Mouse (Mus musculus): ENCODE data around the gene Lypd9. TPM values are rescaled to one million over a fixed set of nuclear protein-coding genes. Genes with fewer than 3 reads are reported as not detected.

Gene Lypd9
- total and polyA plus RNA-seq, 3 experiments = not detected

Other genes starting within 250 kb of the Lypd9 start
Only the 20 nearest of the 22 such genes appear.
- not detected in 2 replicates for gene 4930438A08Rik, start 178.1 kb downstream of the Lypd9 start, total RNA-seq (2014; fragmentation: Nextera tagmentation)
- 0.05 TPM in 1 of 2 replicates, not detected in the other for gene 4930438A08Rik, start 178.1 kb downstream of the Lypd9 start, total RNA-seq (2017)
- not detected in 2 replicates for gene 4930438A08Rik, start 178.1 kb downstream of the Lypd9 start, polyA plus RNA-seq (2012)
- 14.4 and 17.5 TPM in 2 replicates for gene Zfp692, start 145.9 kb downstream of the Lypd9 start, total RNA-seq (2014; fragmentation: Nextera tagmentation)
- gene Zfp692, start 145.9 kb downstream of the Lypd9 start, total RNA-seq (2017) = 14.5 and 20.0 TPM in 2 replicates
- 15.5 and 16.6 TPM in 2 replicates for gene Zfp692, start 145.9 kb downstream of the Lypd9 start, polyA plus RNA-seq (2012)
- gene Zfp672, start 122.6 kb downstream of the Lypd9 start, total RNA-seq (2014; fragmentation: Nextera tagmentation) = 24.2 and 27.1 TPM in 2 replicates
- 27.2 and 29.6 TPM in 2 replicates for gene Zfp672, start 122.6 kb downstream of the Lypd9 start, total RNA-seq (2017)
- gene Zfp672, start 122.6 kb downstream of the Lypd9 start, polyA plus RNA-seq (2012) = 7.9 TPM in 2 replicates
- 4.5 and 5.1 TPM in 2 replicates for gene Sh3bp5l, start 122.2 kb downstream of the Lypd9 start, total RNA-seq (2014; fragmentation: Nextera tagmentation)
- 18.1 and 19.5 TPM in 2 replicates for gene Sh3bp5l, start 122.2 kb downstream of the Lypd9 start, total RNA-seq (2017)
- gene Sh3bp5l, start 122.2 kb downstream of the Lypd9 start, polyA plus RNA-seq (2012) = 18.2 and 18.6 TPM in 2 replicates
- gene Lypd8, start 73.9 kb downstream of the Lypd9 start, total RNA-seq (2014; fragmentation: Nextera tagmentation) = 0.68 and 1.2 TPM in 2 replicates
- 0.16 and 0.29 TPM in 2 replicates for gene Lypd8, start 73.9 kb downstream of the Lypd9 start, total RNA-seq (2017)
- gene Lypd8, start 73.9 kb downstream of the Lypd9 start, polyA plus RNA-seq (2012) = 0.07 TPM in 1 of 2 replicates, not detected in the other
- gene 1810065E05Rik, start 31.8 kb downstream of the Lypd9 start, total RNA-seq (2014; fragmentation: Nextera tagmentation) = not detected in 2 replicates
- gene 1810065E05Rik, start 31.8 kb downstream of the Lypd9 start, total RNA-seq (2017) = not detected in 2 replicates
- not detected in 2 replicates for gene 1810065E05Rik, start 31.8 kb downstream of the Lypd9 start, polyA plus RNA-seq (2012)
- gene Gm12253, start 20.4 kb downstream of the Lypd9 start, total RNA-seq (2014; fragmentation: Nextera tagmentation) = not detected in 2 replicates
- gene Gm12253, start 20.4 kb downstream of the Lypd9 start, total RNA-seq (2017) = not detected in 2 replicates
- not detected in 2 replicates for gene Gm12253, start 20.4 kb downstream of the Lypd9 start, polyA plus RNA-seq (2012)
- gene Olfr30, start 9.3 kb upstream of the Lypd9 start, total RNA-seq (2014; fragmentation: Nextera tagmentation) = not detected in 2 replicates
- gene Olfr30, start 9.3 kb upstream of the Lypd9 start, total RNA-seq (2017) = 0.12 TPM in 1 of 2 replicates, not detected in the other
- gene Olfr30, start 9.3 kb upstream of the Lypd9 start, polyA plus RNA-seq (2012) = not detected in 2 replicates
- not detected in 2 replicates for gene Olfr332, start 39.6 kb upstream of the Lypd9 start, total RNA-seq (2014; fragmentation: Nextera tagmentation)
- gene Olfr332, start 39.6 kb upstream of the Lypd9 start, total RNA-seq (2017) = 0.11 TPM in 1 of 2 replicates, not detected in the other
- not detected in 2 replicates for gene Olfr332, start 39.6 kb upstream of the Lypd9 start, polyA plus RNA-seq (2012)
- not detected in 2 replicates for gene Olfr331, start 49.6 kb upstream of the Lypd9 start, total RNA-seq (2014; fragmentation: Nextera tagmentation)
- not detected in 2 replicates for gene Olfr331, start 49.6 kb upstream of the Lypd9 start, total RNA-seq (2017)
- gene Olfr331, start 49.6 kb upstream of the Lypd9 start, polyA plus RNA-seq (2012) = not detected in 2 replicates
- not detected in 2 replicates for gene Olfr330, start 81.9 kb upstream of the Lypd9 start, total RNA-seq (2014; fragmentation: Nextera tagmentation)
- 0.11 TPM in 1 of 2 replicates, not detected in the other for gene Olfr330, start 81.9 kb upstream of the Lypd9 start, total RNA-seq (2017)
- gene Olfr330, start 81.9 kb upstream of the Lypd9 start, polyA plus RNA-seq (2012) = not detected in 2 replicates
- gene Olfr329-ps, start 93.5 kb upstream of the Lypd9 start, total RNA-seq (2014; fragmentation: Nextera tagmentation) = not detected in 2 replicates
- 0.29 TPM in 1 of 2 replicates, not detected in the other for gene Olfr329-ps, start 93.5 kb upstream of the Lypd9 start, total RNA-seq (2017)
- gene Olfr329-ps, start 93.5 kb upstream of the Lypd9 start, polyA plus RNA-seq (2012) = not detected in 2 replicates
- not detected in 2 replicates for gene Olfr328, start 102.7 kb upstream of the Lypd9 start, total RNA-seq (2014; fragmentation: Nextera tagmentation)
- 0.16 and 0.29 TPM in 2 replicates for gene Olfr328, start 102.7 kb upstream of the Lypd9 start, total RNA-seq (2017)
- gene Olfr328, start 102.7 kb upstream of the Lypd9 start, polyA plus RNA-seq (2012) = not detected in 2 replicates
- gene Olfr224, start 117.6 kb upstream of the Lypd9 start, total RNA-seq (2014; fragmentation: Nextera tagmentation) = not detected in 2 replicates
- gene Olfr224, start 117.6 kb upstream of the Lypd9 start, total RNA-seq (2017) = 0.11 TPM in 1 of 2 replicates, not detected in the other
- gene Olfr224, start 117.6 kb upstream of the Lypd9 start, polyA plus RNA-seq (2012) = not detected in 2 replicates
- not detected in 2 replicates for gene Olfr325, start 124.8 kb upstream of the Lypd9 start, total RNA-seq (2014; fragmentation: Nextera tagmentation)
- gene Olfr325, start 124.8 kb upstream of the Lypd9 start, total RNA-seq (2017) = 0.16 TPM in 1 of 2 replicates, not detected in the other
- gene Olfr325, start 124.8 kb upstream of the Lypd9 start, polyA plus RNA-seq (2012) = not detected in 2 replicates
- gene Olfr324, start 142.2 kb upstream of the Lypd9 start, total RNA-seq (2014; fragmentation: Nextera tagmentation) = not detected in 2 replicates
- 0.06 and 0.11 TPM in 2 replicates for gene Olfr324, start 142.2 kb upstream of the Lypd9 start, total RNA-seq (2017)
- not detected in 2 replicates for gene Olfr324, start 142.2 kb upstream of the Lypd9 start, polyA plus RNA-seq (2012)
- gene 2210407C18Rik, start 163.2 kb upstream of the Lypd9 start, total RNA-seq (2014; fragmentation: Nextera tagmentation) = not detected in 2 replicates
- not detected in 2 replicates for gene 2210407C18Rik, start 163.2 kb upstream of the Lypd9 start, total RNA-seq (2017)
- gene 2210407C18Rik, start 163.2 kb upstream of the Lypd9 start, polyA plus RNA-seq (2012) = not detected in 2 replicates
- gene Olfr323, start 177.6 kb upstream of the Lypd9 start, total RNA-seq (2014; fragmentation: Nextera tagmentation) = not detected in 2 replicates
- gene Olfr323, start 177.6 kb upstream of the Lypd9 start, total RNA-seq (2017) = 0.05 TPM in 1 of 2 replicates, not detected in the other
- not detected in 2 replicates for gene Olfr323, start 177.6 kb upstream of the Lypd9 start, polyA plus RNA-seq (2012)
- gene Trim58, start 187.5 kb upstream of the Lypd9 start, total RNA-seq (2014; fragmentation: Nextera tagmentation) = 19.0 TPM in 1 of 2 replicates, not detected in the other
- gene Trim58, start 187.5 kb upstream of the Lypd9 start, total RNA-seq (2017) = not detected in 2 replicates
- gene Trim58, start 187.5 kb upstream of the Lypd9 start, polyA plus RNA-seq (2012) = not detected in 2 replicates
- not detected in 2 replicates for gene Olfr322, start 205.9 kb upstream of the Lypd9 start, total RNA-seq (2014; fragmentation: Nextera tagmentation)
- gene Olfr322, start 205.9 kb upstream of the Lypd9 start, total RNA-seq (2017) = under 0.01 and 0.16 TPM in 2 replicates
- gene Olfr322, start 205.9 kb upstream of the Lypd9 start, polyA plus RNA-seq (2012) = not detected in 2 replicates